Mouse (Mus musculus): Measurements from ENCODE around the gene Ly6g6f. TPM values are rescaled to one million over a fixed set of nuclear protein-coding genes. Genes with fewer than 3 reads are reported as not detected.

The Ly6g6f gene
- total RNA-seq (2023): not detected in 4 replicates

GRCm38 (mm10) chr17:35085208-35085865, at the start of gene Ly6g6f:
TSS of gene Ly6g6f (minus strand) at chr17:35085610.

GRCm38 (mm10) chr17:35134801-35135590, 49.6 kb upstream of the Ly6g6f start, which contains the start of gene Bag6:
TSS of gene Bag6 (plus strand) at chr17:35135178.

GRCm38 (mm10) chr17:35131500-35132173, 46.2 kb upstream of the Ly6g6f start, which contains the start of gene Apom:
TSS of gene Apom (minus strand) at chr17:35132050.

GRCm38 (mm10) chr17:35126206-35126611, 40.8 kb upstream of the Ly6g6f start, which contains the start of gene D17H6S53E:
TSS of gene D17H6S53E (plus strand) at chr17:35126373.

GRCm38 (mm10) chr17:35121871-35122303, 36.5 kb upstream of the Ly6g6f start, which contains the start of gene Csnk2b:
TSS of gene Csnk2b (minus strand) at chr17:35122053.

GRCm38 (mm10) chr17:35121143-35121799, 35.9 kb upstream of the Ly6g6f start, which contains the start of gene Gpank1:
TSS of gene Gpank1 (plus strand) at chr17:35121455.

GRCm38 (mm10) chr17:35115046-35116019, 29.9 kb upstream of the Ly6g6f start, which contains the start of gene Ly6g5b:
TSS of gene Ly6g5b (minus strand) at chr17:35115428.

GRCm38 (mm10) chr17:35108097-35108496, 22.7 kb upstream of the Ly6g6f start, which contains the start of gene Ly6g5c:
TSS of gene Ly6g5c (plus strand) at chr17:35108279.

GRCm38 (mm10) chr17:35088825-35089644, 3.6 kb upstream of the Ly6g6f start, which contains the start of gene Abhd16a:
TSS of gene Abhd16a (plus strand) at chr17:35089263.

GRCm38 (mm10) chr17:35077786-35078233, 7.6 kb downstream of the Ly6g6f start, which contains the start of gene Ly6g6d:
TSS of gene Ly6g6d (minus strand) at chr17:35078065.

GRCm38 (mm10) chr17:35076507-35077176, 8.8 kb downstream of the Ly6g6f start, which contains the start of gene Ly6g6e:
TSS of gene Ly6g6e (plus strand) at chr17:35076902.

GRCm38 (mm10) chr17:35066084-35066483, 19.3 kb downstream of the Ly6g6f start, which contains the start of gene Mpig6b:
TSS of gene Mpig6b (minus strand) at chr17:35066184.

GRCm38 (mm10) chr17:35064951-35065947, 20.2 kb downstream of the Ly6g6f start, which contains the start of gene Ly6g6c:
TSS of gene Ly6g6c (plus strand) at chr17:35065388.

GRCm38 (mm10) chr17:35058911-35059892, 26.2 kb downstream of the Ly6g6f start, which contains the start of gene Ddah2:
TSS of gene Ddah2 (plus strand) at chr17:35059035.

GRCm38 (mm10) chr17:35049561-35050016, 35.8 kb downstream of the Ly6g6f start, which contains the start of gene Clic1:
TSS of gene Clic1 (plus strand) at chr17:35049966.

